Mouse (Mus musculus): ENCODE measurements around the gene Cyfip2.

Gene Cyfip2

GRCm38 (mm10) chr11:46236976-46237375 lies 75.7 kb downstream of the Cyfip2 start:
- peak; percentile 53 to 73 for DNase-seq (ENCODE audit: low spot score in 2 of 2)

GRCm38 (mm10) chr11:46235334-46235733 lies 77.3 kb downstream of the Cyfip2 start, which contains the start of gene Fndc9:
Fndc9 (plus strand) TSS chr11:46235531.
- no peak for DNase-seq (ENCODE audit: low spot score in 2 of 2)

GRCm38 (mm10) chr11:46233966-46234365 lies 78.7 kb downstream of the Cyfip2 start:
- DNase-seq (ENCODE audit: low spot score in 2 of 2): no peak

GRCm38 (mm10) chr11:46232803-46233202 lies 79.9 kb downstream of the Cyfip2 start:
- no peak for DNase-seq (ENCODE audit: low spot score in 2 of 2)

- no peak for DNase-seq (ENCODE audit: low spot score in 2 of 2)
These were observed 82.5 kb downstream of the Cyfip2 start for GRCm38 (mm10) chr11:46230184-46230583.

GRCm38 (mm10) chr11:46225345-46225744 lies 87.3 kb downstream of the Cyfip2 start:
- no peak for DNase-seq (ENCODE audit: low spot score in 2 of 2)

- DNase-seq (ENCODE audit: low spot score in 2 of 2): no peak
These were observed 89.1 kb downstream of the Cyfip2 start for GRCm38 (mm10) chr11:46223575-46223974.

GRCm38 (mm10) chr11:46220211-46220610 lies 92.4 kb downstream of the Cyfip2 start:
- no peak for DNase-seq (ENCODE audit: low spot score in 2 of 2)

GRCm38 (mm10) chr11:46219380-46219779 lies 93.3 kb downstream of the Cyfip2 start:
- DNase-seq (ENCODE audit: low spot score in 2 of 2): no peak

- DNase-seq (ENCODE audit: low spot score in 2 of 2): no peak
These were observed 94.1 kb downstream of the Cyfip2 start for GRCm38 (mm10) chr11:46218584-46218983.

GRCm38 (mm10) chr11:46217686-46218085 lies 95.0 kb downstream of the Cyfip2 start:
- DNase-seq (ENCODE audit: low spot score in 2 of 2): no peak

GRCm38 (mm10) chr11:46216669-46217068 lies 96.0 kb downstream of the Cyfip2 start:
- peak in 1 of 2 experiments; percentile 42 for DNase-seq (ENCODE audit: low spot score in 2 of 2)

GRCm38 (mm10) chr11:46215354-46215753 lies 97.3 kb downstream of the Cyfip2 start:
- DNase-seq (ENCODE audit: low spot score in 2 of 2): peak; percentile 34 to 46

GRCm38 (mm10) chr11:46214368-46215230 lies 98.1 kb downstream of the Cyfip2 start:
- DNase-seq (ENCODE audit: low spot score in 2 of 2): no peak

- DNase-seq (ENCODE audit: low spot score in 2 of 2): no peak
These were observed 98.8 kb downstream of the Cyfip2 start for GRCm38 (mm10) chr11:46213844-46214243.

- no peak for DNase-seq (ENCODE audit: low spot score in 2 of 2)
These were observed 100.8 kb downstream of the Cyfip2 start for GRCm38 (mm10) chr11:46211858-46212257.

GRCm38 (mm10) chr11:46209884-46210283 lies 102.8 kb downstream of the Cyfip2 start:
- no peak for DNase-seq (ENCODE audit: low spot score in 2 of 2)

- DNase-seq (ENCODE audit: low spot score in 2 of 2): no peak
These were observed 106.8 kb downstream of the Cyfip2 start for GRCm38 (mm10) chr11:46205639-46206409.

- no peak for DNase-seq (ENCODE audit: low spot score in 2 of 2)
These were observed 107.8 kb downstream of the Cyfip2 start for GRCm38 (mm10) chr11:46204841-46205240.

GRCm38 (mm10) chr11:46202547-46202887 lies 110.1 kb downstream of the Cyfip2 start:
- no peak for DNase-seq (ENCODE audit: low spot score in 2 of 2)

- DNase-seq (ENCODE audit: low spot score in 2 of 2): no peak
These were observed 110.8 kb downstream of the Cyfip2 start for GRCm38 (mm10) chr11:46201636-46202546.

GRCm38 (mm10) chr11:46200664-46201063 lies 112.0 kb downstream of the Cyfip2 start:
- DNase-seq (ENCODE audit: low spot score in 2 of 2): no peak
